Mouse (Mus musculus): ENCODE results near the gene Mansc1.

GRCm38 (mm10) chr6:134586241-134586640, 46.0 kb downstream of the Mansc1 start:
- TF ChIP-seq CTCF (IDR thresholded peaks at IDR 0.05; ENCODE audit: low read depth, low read length) (no peak), GATA2 (IDR thresholded peaks at IDR 0.05; ENCODE audit: borderline replicate concordance, low read depth, low read length) (no peak), POLR2AphosphoS5 (IDR thresholded peaks at IDR 0.05; ENCODE audit: insufficient replicate concordance, low read depth, low read length) (no peak), GATA1 (IDR thresholded peaks at IDR 0.05; ENCODE audit: borderline replicate concordance, low read length) (no peak), TAL1 (conservative IDR thresholded peaks at IDR 0.05; ENCODE audit: low read depth, low read length) (no peak)
